Mouse (Mus musculus): ENCODE measurements around the gene Gm20683.

GRCm38 (mm10) chr17:25833961-25834594 is 7.5 kb downstream of the Gm20683 start:
- TF ChIP-seq ZMIZ1 (IDR thresholded peaks at IDR 0.05; ENCODE audit: low read depth, low read length) (no peak), CHD1 (IDR thresholded peaks at IDR 0.05; ENCODE audit: low read depth, low read length) (no peak), CTCF (IDR thresholded peaks at IDR 0.05 in 2 of 3, conservative IDR thresholded peaks at IDR 0.05 in 1 of 3; ENCODE audit: control insufficient read depth in 1 of 3, insufficient read depth in 1 of 3, low read depth in 2 of 3, low read length in 3 of 3, poor library complexity in 1 of 3, severe bottlenecking in 1 of 3) (no peak), POLR2A (IDR thresholded peaks at IDR 0.05; ENCODE audit: control insufficient read depth in 1 of 2, insufficient read depth in 1 of 2, low read depth in 1 of 2, low read length in 2 of 2, poor library complexity in 1 of 2) (no peak), HCFC1 (IDR thresholded peaks at IDR 0.05; ENCODE audit: low read depth, low read length) (no peak), TCF12 (IDR thresholded peaks at IDR 0.05; ENCODE audit: low read depth, low read length) (no peak), EP300 (IDR thresholded peaks at IDR 0.05; ENCODE audit: low read depth in 1 of 2, low read length in 2 of 2) (no peak), MAX (IDR thresholded peaks at IDR 0.05; ENCODE audit: low read length) (no peak), MAZ (IDR thresholded peaks at IDR 0.05; ENCODE audit: low read depth, low read length) (no peak), ELF1 (IDR thresholded peaks at IDR 0.05; ENCODE audit: low read depth, low read length) (no peak), CHD2 (IDR thresholded peaks at IDR 0.05; ENCODE audit: low read length) (no peak)
